Mouse (Mus musculus) midbrain, embryonic 16.5 days (tissue): ENCODE measurements around the gene Apobec3. TPM values are rescaled to one million over a fixed set of nuclear protein-coding genes. Genes with fewer than 3 reads are reported as not detected.

ENCODE experiments used
- ATAC-seq: fragments of 200-750 bp; cut with Nextera tagmentation; 2 replicates; pipeline ENCODE4 v1.8.0; 2017; ENCODE audit warnings: moderate TSS enrichment
- H3K27ac ChIP-seq: fragments of 300-500 bp; sonication (generic); 2 replicates; pipeline ENCODE4 v1.5.1; 2014; ENCODE audit warnings: mild to moderate bottlenecking, low read length, mixed read lengths
- H3K27me3 ChIP-seq: fragments of 300-500 bp; sonication (generic); 2 replicates; pipeline ENCODE4 v1.6.1; 2014; ENCODE audit warnings: low read depth, low read length, mixed read lengths; ENCODE audit not compliant: control insufficient read depth, insufficient read depth
- H3K36me3 ChIP-seq: fragments of 300-500 bp; sonication (generic); 2 replicates; pipeline ENCODE4 v1.6.1; 2014; ENCODE audit warnings: mild to moderate bottlenecking, low read length, moderate library complexity, mixed read lengths; ENCODE audit not compliant: control insufficient read depth, insufficient read depth
- H3K4me1 ChIP-seq: fragments of 300-500 bp; sonication (generic); 2 replicates; pipeline ENCODE4 v1.6.1; 2014; ENCODE audit warnings: mild to moderate bottlenecking, low read length, mixed read lengths; ENCODE audit not compliant: control insufficient read depth, insufficient read depth
- H3K4me2 ChIP-seq: fragments of 300-500 bp; sonication (generic); 2 replicates; pipeline ENCODE4 v1.6.1; 2014; ENCODE audit warnings: mild to moderate bottlenecking, low read length, mixed read lengths
- H3K4me3 ChIP-seq: fragments of 300-500 bp; sonication (generic); 2 replicates; pipeline ENCODE4 v1.5.1; 2014; ENCODE audit warnings: low read depth, mild to moderate bottlenecking, low read length, moderate library complexity, mixed read lengths
- H3K9ac ChIP-seq: fragments of 300-500 bp; sonication (generic); 2 replicates; pipeline ENCODE4 v1.6.1; 2014; ENCODE audit warnings: low read depth, low read length, mixed read lengths
- H3K9me3 ChIP-seq: fragments of 300-500 bp; sonication (generic); replicated peaks from 2 replicates; pipeline ENCODE4 v1.6.1; 2014; ENCODE audit warnings: mild to moderate bottlenecking, low read length, mixed read lengths; ENCODE audit not compliant: control insufficient read depth, poor library complexity, severe bottlenecking
- WGBS: fragments of 180-500 bp; shearing (Covaris S2); extraction: QIAGEN DNeasy Blood & Tissue Kit; methylation state at CpG from one replicate; pipeline ENCODE4 v1.1.7; 2014; 5-methylcytosine and 5-hydroxymethylcytosine counted together
- polyA plus RNA-seq: library from polyadenylated mRNA; unstranded; fragments of >200 nt; fragmentation: Nextera tagmentation; extraction: Ambion mirVana; gene quantifications from 2 replicates; pipeline ENCODE4 v1.2.1, GENCODE M21; 2015

Gene Apobec3
- 3.8 and 4.2 TPM in 2 replicates for polyA plus RNA-seq

DNA sequence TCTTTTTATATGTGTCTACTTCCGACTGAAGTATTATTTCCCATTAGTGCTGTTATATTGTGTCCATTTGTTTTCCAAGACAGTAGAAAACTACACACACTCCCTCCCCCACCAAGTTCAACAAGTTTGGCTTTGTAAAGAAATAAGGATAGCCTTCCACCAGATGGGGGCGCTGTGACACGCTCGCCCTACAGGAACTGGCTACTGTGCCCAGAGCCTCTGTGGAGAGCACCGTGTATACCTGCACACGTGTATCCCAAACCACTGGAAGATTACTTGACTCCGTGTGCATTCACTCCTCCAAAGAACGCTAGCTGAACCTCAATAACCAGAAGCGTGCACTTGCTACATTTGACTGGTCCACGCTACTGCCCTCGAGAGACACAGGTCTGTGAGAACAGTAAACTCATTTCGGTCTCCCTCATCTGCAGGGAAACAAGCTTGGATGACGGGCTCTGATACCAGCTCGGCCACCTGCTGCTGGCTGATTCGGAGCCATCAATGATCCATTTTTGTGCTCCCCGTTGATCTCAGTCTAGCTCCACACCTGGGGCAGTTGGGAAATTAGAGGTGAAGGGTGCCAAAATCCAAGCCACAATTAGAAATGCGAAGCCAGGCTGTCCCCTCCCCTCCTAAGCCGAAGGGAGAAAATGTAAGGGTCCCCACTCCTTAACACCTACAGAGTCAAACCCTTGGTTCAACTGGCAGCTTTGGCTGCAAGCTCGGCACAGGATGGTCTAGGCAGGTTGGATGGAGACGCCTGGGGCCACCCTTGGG lies at the start of gene Apobec3:
Apobec3 (plus strand) TSS at position 224 of the 777 bp plus-strand sequence.
- no peak within 1 kb of the TSS for H3K27ac ChIP-seq
- H3K4me1 ChIP-seq, result peaks cover 6% of the 10 kb centered on the region; the same call in 1 of the 2 replicates
- 2% methylated on average over 20 of the region's 20 CpGs for WGBS
- H3K4me3 ChIP-seq, result peak within 1 kb of the TSS; percentile 27
- H3K27me3 ChIP-seq, result no peaks in the 10 kb centered on the region
- H3K36me3 ChIP-seq, result no peaks in the 10 kb centered on the region
- H3K9me3 ChIP-seq, result no peaks in the 10 kb centered on the region
- ATAC-seq, result no peak
- H3K9ac ChIP-seq, result peak within 1 kb of the TSS; percentile 52; the same call in 1 of the 2 replicates
- peak within 1 kb of the TSS; percentile 50 for H3K4me2 ChIP-seq

- no peak overlapping the region for H3K27ac ChIP-seq
- no peaks in the 10 kb centered on the region for H3K9me3 ChIP-seq
- H3K36me3 ChIP-seq, result no peaks in the 10 kb centered on the region
- no peak overlapping the region for H3K4me2 ChIP-seq
- WGBS, result 88% methylated on average over 3 of the region's 3 CpGs
- no peak for ATAC-seq
- H3K4me3 ChIP-seq, result no peak overlapping the region
- H3K9ac ChIP-seq, result no peak overlapping the region
- peaks cover 5% of the 10 kb centered on the region for H3K4me1 ChIP-seq
- no peaks in the 10 kb centered on the region for H3K27me3 ChIP-seq
Measured at GRCm38 (mm10) chr15:79842985-79843384, 48.5 kb upstream of the Apobec3 start.

- no peak overlapping the region for H3K4me3 ChIP-seq
- peaks cover 5% of the 10 kb centered on the region for H3K4me1 ChIP-seq
- no peak overlapping the region for H3K4me2 ChIP-seq
- H3K9ac ChIP-seq, result no peak overlapping the region
- H3K27me3 ChIP-seq, result no peaks in the 10 kb centered on the region
- H3K27ac ChIP-seq, result no peak overlapping the region
- 70% methylated on average over 4 of the region's 4 CpGs for WGBS
- no peak for ATAC-seq
- no peaks in the 10 kb centered on the region for H3K36me3 ChIP-seq
- H3K9me3 ChIP-seq, result no peaks in the 10 kb centered on the region
Measured at GRCm38 (mm10) chr15:79845986-79846385, 45.5 kb upstream of the Apobec3 start.

- no peak overlapping the region for H3K27ac ChIP-seq
- peaks cover 5% of the 10 kb centered on the region for H3K4me1 ChIP-seq
- no peaks in the 10 kb centered on the region for H3K9me3 ChIP-seq
- no peak overlapping the region for H3K4me3 ChIP-seq
- ATAC-seq, result no peak
- H3K4me2 ChIP-seq, result no peak overlapping the region
- H3K27me3 ChIP-seq, result no peaks in the 10 kb centered on the region
- H3K9ac ChIP-seq, result no peak overlapping the region
- H3K36me3 ChIP-seq, result no peaks in the 10 kb centered on the region
- 20% methylated on average over 5 of the region's 5 CpGs for WGBS
Measured at GRCm38 (mm10) chr15:79847100-79847499, 44.4 kb upstream of the Apobec3 start.

GRCm38 (mm10) chr15:79850143-79850542 lies 41.3 kb upstream of the Apobec3 start:
- Histone ChIP-seq H3K4me2 (no peak overlapping the region), H3K36me3 (no peaks in the 10 kb centered on the region), H3K27ac (no peak overlapping the region), H3K27me3 (no peaks in the 10 kb centered on the region), H3K4me3 (no peak overlapping the region), H3K9ac (no peak overlapping the region), H3K9me3 (no peaks in the 10 kb centered on the region), H3K4me1 (peaks cover 5% of the 10 kb centered on the region)
- ATAC-seq, result no peak
- 90% methylated on average over 2 of the region's 2 CpGs for WGBS

GRCm38 (mm10) chr15:79858979-79859378 lies 32.5 kb upstream of the Apobec3 start:
- H3K27me3 ChIP-seq, result no peaks in the 10 kb centered on the region
- no peak overlapping the region for H3K4me3 ChIP-seq
- H3K27ac ChIP-seq, result no peak overlapping the region
- H3K9ac ChIP-seq, result no peak overlapping the region
- no peaks in the 10 kb centered on the region for H3K36me3 ChIP-seq
- no peaks in the 10 kb centered on the region for H3K9me3 ChIP-seq
- no peak overlapping the region for H3K4me2 ChIP-seq
- no peaks in the 10 kb centered on the region; the same call in 1 of the 2 replicates for H3K4me1 ChIP-seq
- ATAC-seq, result no peak
- 85% methylated on average over 5 of the region's 5 CpGs for WGBS

DNA sequence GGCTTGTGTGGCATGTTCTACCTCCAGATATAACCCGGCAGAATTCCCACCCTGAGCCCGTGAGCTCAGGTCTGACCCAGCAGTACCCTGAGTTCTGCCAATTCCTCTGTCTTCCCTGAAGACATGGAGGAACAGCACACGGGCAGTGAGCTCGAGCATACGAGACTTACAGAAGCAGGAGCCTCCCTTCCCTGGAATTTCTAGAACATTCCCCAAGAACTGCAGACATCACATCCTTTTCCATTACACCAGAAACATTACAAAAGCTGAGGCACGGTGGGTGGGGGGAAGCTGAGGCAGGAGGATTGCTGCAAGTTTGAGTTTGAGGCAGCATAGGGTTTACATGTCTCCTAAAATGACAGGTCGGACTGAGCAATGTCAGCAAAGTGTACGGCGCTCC lies 31.6 kb upstream of the Apobec3 start:
- H3K4me3 ChIP-seq, result no peak overlapping the region
- WGBS, result 91% methylated on average over 9 of the region's 9 CpGs
- H3K27me3 ChIP-seq, result no peaks in the 10 kb centered on the region
- no peak overlapping the region for H3K4me2 ChIP-seq
- H3K9me3 ChIP-seq, result no peaks in the 10 kb centered on the region
- no peaks in the 10 kb centered on the region for H3K36me3 ChIP-seq
- H3K27ac ChIP-seq, result no peak overlapping the region
- H3K9ac ChIP-seq, result no peak overlapping the region
- no peak for ATAC-seq
- no peaks in the 10 kb centered on the region; the same call in 1 of the 2 replicates for H3K4me1 ChIP-seq

- no peaks in the 10 kb centered on the region for H3K36me3 ChIP-seq
- H3K9me3 ChIP-seq, result no peaks in the 10 kb centered on the region
- no peak for ATAC-seq
- WGBS, result 88% methylated on average over 3 of the region's 3 CpGs
- H3K9ac ChIP-seq, result no peak overlapping the region
- H3K4me1 ChIP-seq, result no peaks in the 10 kb centered on the region; the same call in 1 of the 2 replicates
- H3K4me3 ChIP-seq, result no peak overlapping the region
- no peaks in the 10 kb centered on the region for H3K27me3 ChIP-seq
- no peak overlapping the region for H3K27ac ChIP-seq
- H3K4me2 ChIP-seq, result no peak overlapping the region
Measured at GRCm38 (mm10) chr15:79867260-79868002, 24.0 kb upstream of the Apobec3 start.

DNA sequence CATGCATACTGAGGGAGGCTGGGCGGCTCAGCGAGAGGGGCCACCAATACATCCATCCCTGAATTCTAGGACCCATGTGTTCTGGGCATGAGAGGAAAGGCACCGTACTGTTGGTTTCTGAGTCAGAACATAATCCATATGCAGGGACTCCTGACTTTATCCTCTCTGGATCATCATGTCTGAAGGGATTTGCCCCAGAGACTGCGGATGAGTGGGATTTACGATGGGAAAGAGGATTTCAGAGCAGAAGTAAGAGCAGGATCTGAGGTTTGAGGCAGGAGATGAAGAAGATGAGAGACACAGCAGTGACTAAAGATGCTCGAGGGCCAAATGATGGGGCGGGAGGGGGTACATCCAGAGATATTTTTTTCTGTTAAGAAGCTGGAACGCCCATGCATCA lies 17.9 kb upstream of the Apobec3 start:
- Histone ChIP-seq H3K27me3 (no peaks in the 10 kb centered on the region), H3K9ac (no peak overlapping the region), H3K4me1 (no peaks in the 10 kb centered on the region), H3K4me3 (no peak overlapping the region), H3K4me2 (no peak overlapping the region), H3K36me3 (no peaks in the 10 kb centered on the region), H3K9me3 (no peaks in the 10 kb centered on the region), H3K27ac (no peak overlapping the region)
- WGBS, result 87% methylated on average over 8 of the region's 8 CpGs
- ATAC-seq, result no peak
